Mouse (Mus musculus) liver, embryonic 14.5 days (tissue): ENCODE measurements at regions not wholly inside any gene's neighbourhood (a gene's known extent, or its start where the extent isn't known, plus 50 kb on each side); places are given as distances from the start of the nearest gene placed in this dataset.

Source experiments
- ATAC-seq: fragments of 200-750 bp; cut with Nextera tagmentation; 2 replicates; pipeline ENCODE4 v1.8.0; 2017; ENCODE audit warnings: moderate number of reproducible peaks, mild to moderate bottlenecking, moderate library complexity; ENCODE audit not compliant: insufficient read depth
- DNase-seq, 3 experiments: peaks; one replicate each; pipeline ENCODE4 v3.0.0-alpha.2; 2012 to 2013; ENCODE audit warnings: low read depth in 3 of 3, low spot score in 3 of 3
- H3K27ac ChIP-seq: fragments of 300-500 bp; sonication (generic); 2 replicates; pipeline ENCODE4 v1.5.1; 2014; ENCODE audit warnings: moderate library complexity, mild to moderate bottlenecking, control low read depth, inconsistent platforms
- H3K27me3 ChIP-seq: fragments of 300-500 bp; sonication (generic); 2 replicates; pipeline ENCODE4 v1.6.1; 2014; ENCODE audit warnings: mild to moderate bottlenecking, low read length, moderate library complexity; ENCODE audit not compliant: control insufficient read depth, insufficient read depth
- H3K36me3 ChIP-seq: fragments of 300-500 bp; sonication (generic); replicated peaks from 2 replicates; pipeline ENCODE4 v1.6.1; 2014; ENCODE audit warnings: low read depth; ENCODE audit not compliant: control insufficient read depth, insufficient read depth
- H3K4me1 ChIP-seq, 2 experiments: fragments of 200-500 bp in 1 of 2; fragments of 300-500 bp in 1 of 2; sonication (generic) in 1 of 2; replicated peaks; 2 replicates each; pipeline ENCODE4 v1.6.1; 2012 to 2014; ENCODE audit warnings: antibody characterized with exemption in 1 of 2, inconsistent platforms in 1 of 2, low read length in 1 of 2; ENCODE audit not compliant: control insufficient read depth in 2 of 2, insufficient read depth in 2 of 2
- H3K4me2 ChIP-seq: fragments of 300-500 bp; sonication (generic); 2 replicates; pipeline ENCODE4 v1.6.1; 2014; ENCODE audit warnings: low read depth, mild to moderate bottlenecking, control low read depth, moderate library complexity
- H3K4me3 ChIP-seq, 2 experiments: fragments of 200-500 bp in 1 of 2; fragments of 300-500 bp in 1 of 2; sonication (generic) in 1 of 2; 2 replicates each; pipeline ENCODE4 v1.5.1; 2012 to 2014; ENCODE audit warnings: low read depth in 2 of 2, low read length in 2 of 2, mild to moderate bottlenecking in 2 of 2, control low read depth in 1 of 2, inconsistent platforms in 1 of 2, moderate library complexity in 1 of 2; ENCODE audit not compliant: insufficient read depth in 1 of 2
- H3K9ac ChIP-seq: fragments of 300-500 bp; sonication (generic); replicated peaks from 2 replicates; pipeline ENCODE4 v1.6.1; 2014; ENCODE audit warnings: mild to moderate bottlenecking, control low read depth, moderate library complexity
- H3K9me3 ChIP-seq: fragments of 300-500 bp; sonication (generic); 2 replicates; pipeline ENCODE4 v1.6.1; 2016; ENCODE audit warnings: low read length, mixed read lengths; ENCODE audit not compliant: control insufficient read depth
- CTCF ChIP-seq: IDR thresholded peaks from 2 replicates; pipeline ENCODE4 v1.5.1; 2016; ENCODE audit warnings: antibody characterized with exemption, low read depth, control low read depth
- EP300 ChIP-seq: IDR thresholded peaks from 2 replicates; pipeline ENCODE4 v1.6.1; 2016; ENCODE audit warnings: antibody characterized with exemption, low read depth
- WGBS: fragments of 180-500 bp; shearing (Covaris S2); extraction: QIAGEN DNeasy Blood & Tissue Kit; methylation state at CpG from one replicate; pipeline ENCODE4 v1.1.7; 2014; ENCODE audit not compliant: insufficient replicate concordance; 5-methylcytosine and 5-hydroxymethylcytosine counted together

DNA sequence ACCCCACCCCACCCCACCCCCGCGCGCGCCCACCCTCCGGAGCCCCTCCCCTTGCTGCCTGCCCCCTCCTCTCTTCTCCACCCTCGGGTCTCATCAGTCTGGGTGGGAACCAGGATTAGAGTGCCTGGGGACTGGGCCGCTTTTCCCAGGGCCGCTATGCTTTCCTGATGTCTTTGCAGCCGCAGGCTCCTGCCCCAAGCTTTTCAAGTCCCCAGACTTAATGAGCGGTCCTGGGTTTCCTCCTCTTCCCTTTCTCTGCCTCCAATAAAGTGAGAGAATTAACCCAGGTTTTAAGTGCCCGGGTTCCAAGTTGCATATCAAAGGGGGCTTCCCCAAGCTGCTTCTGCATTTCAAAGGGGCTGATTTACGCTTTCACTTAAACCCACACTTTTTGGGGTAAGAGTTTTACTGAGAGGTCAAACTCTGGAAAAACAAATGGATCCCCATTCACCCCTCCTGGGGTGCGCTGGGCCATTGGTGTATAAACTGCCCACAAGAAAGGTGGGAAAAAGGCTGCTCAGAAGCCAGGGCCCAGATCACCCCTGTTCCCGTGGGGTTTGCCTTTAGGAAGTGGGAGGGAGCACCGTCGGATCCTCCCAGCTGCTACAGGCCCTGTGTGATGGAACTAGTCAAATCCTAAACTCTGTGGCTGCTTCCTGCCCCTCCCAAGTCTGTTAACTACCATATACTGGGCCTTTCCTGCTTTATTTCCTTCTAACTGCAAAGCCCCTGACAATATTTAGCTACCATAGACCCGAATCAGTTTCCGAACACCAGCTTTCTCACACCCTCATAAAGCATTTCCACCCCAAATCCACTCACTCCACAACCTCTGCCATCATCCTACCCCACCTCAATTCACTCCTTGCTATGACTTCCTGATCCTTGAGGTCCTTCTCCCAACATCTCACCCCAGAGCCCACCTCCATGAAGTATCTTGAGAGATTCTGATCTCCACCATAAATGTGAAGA is 89.4 kb downstream of the Zfp36l1 start:
- TF ChIP-seq CTCF (no peak), EP300 (no peak)
- no peaks in the 10 kb centered on the region for H3K36me3 ChIP-seq
- peaks cover 0 to 3% of the 10 kb centered on the region in 2 experiments; a peak in 1 of 4 replicates for H3K4me1 ChIP-seq
- no peak overlapping the region for H3K9ac ChIP-seq
- 27% methylated on average over 18 of the region's 18 CpGs for WGBS
- H3K4me2 ChIP-seq: no peak overlapping the region
- DNase-seq: no peak
- ATAC-seq: no peak
- no peak overlapping the region for H3K4me3 ChIP-seq
- no peak overlapping the region for H3K27ac ChIP-seq
- H3K9me3 ChIP-seq: no peaks in the 10 kb centered on the region
- no peaks in the 10 kb centered on the region; the same call in 1 of the 2 replicates for H3K27me3 ChIP-seq

- H3K36me3 ChIP-seq: no peaks in the 10 kb centered on the region
- DNase-seq (no peak), ATAC-seq (no peak)
- no peak overlapping the region for H3K4me2 ChIP-seq
- no peak overlapping the region for H3K9ac ChIP-seq
- no peaks in the 10 kb centered on the region for H3K9me3 ChIP-seq
- WGBS: 23% methylated on average over 18 of the region's 18 CpGs
- no peak overlapping the region for H3K4me3 ChIP-seq
- H3K27me3 ChIP-seq: no peaks in the 10 kb centered on the region; the same call in 1 of the 2 replicates
- H3K27ac ChIP-seq: no peak overlapping the region
- H3K4me1 ChIP-seq: peaks cover 0 to 3% of the 10 kb centered on the region in 2 experiments; a peak in 1 of 4 replicates
- TF ChIP-seq CTCF (no peak), EP300 (no peak)
Observed at GRCm38 (mm10) chr12:80022181-80023106, 90.4 kb downstream of the Zfp36l1 start.

DNA sequence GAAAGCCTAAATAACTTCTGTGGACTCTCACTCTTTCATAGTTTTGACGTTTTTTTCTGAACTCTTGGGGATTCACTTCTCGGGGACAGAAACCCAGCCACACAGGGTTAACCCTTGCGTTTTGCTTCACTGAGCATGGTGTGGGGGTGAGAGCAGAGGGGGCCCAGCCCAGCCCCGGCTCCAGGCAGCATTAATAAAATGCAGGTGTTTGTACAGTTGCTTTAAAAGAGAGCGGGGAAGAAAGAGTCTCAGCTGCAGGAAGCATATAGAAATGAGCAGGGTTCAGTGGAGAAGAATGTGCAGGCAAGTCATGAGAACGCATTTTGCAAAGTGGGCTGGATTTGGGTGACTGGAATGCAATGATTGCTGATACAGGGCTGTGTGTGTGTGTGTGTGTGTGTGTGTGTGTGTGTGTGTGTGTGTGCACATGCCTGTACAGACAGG is 91.8 kb downstream of the Zfp36l1 start:
- Histone ChIP-seq H3K27me3 (no peaks in the 10 kb centered on the region; the same call in 1 of the 2 replicates), H3K27ac (no peak overlapping the region), H3K4me1 (peaks cover 0 to 4% of the 10 kb centered on the region in 2 experiments; a peak in 1 of 4 replicates), H3K4me3 (no peak overlapping the region), H3K9me3 (no peaks in the 10 kb centered on the region), H3K4me2 (no peak overlapping the region), H3K9ac (no peak overlapping the region), H3K36me3 (no peaks in the 10 kb centered on the region)
- ATAC-seq: no peak
- 59% methylated on average over 6 of the region's 6 CpGs for WGBS
- no peak for TF ChIP-seq EP300
- TF ChIP-seq CTCF: no peak
- no peak for DNase-seq

DNA sequence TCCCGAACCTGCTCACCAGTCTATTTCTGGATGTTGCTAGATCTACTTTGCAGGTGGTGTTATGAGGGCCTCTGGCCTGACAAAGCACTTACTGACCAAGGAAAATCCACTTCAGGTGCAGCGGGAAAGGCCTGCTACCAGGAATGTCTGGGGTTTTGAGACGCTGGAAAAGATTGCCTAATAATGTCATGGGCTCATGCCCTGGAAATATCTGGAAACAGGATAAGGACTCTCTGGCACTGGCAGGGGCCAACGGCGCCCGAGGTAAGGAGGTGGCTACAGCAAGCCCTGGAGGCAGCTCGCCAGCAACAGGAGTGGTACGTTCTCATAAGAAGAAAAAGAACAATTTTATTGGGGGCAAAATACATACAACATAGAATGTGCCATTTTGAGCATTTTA is 94.7 kb downstream of the Zfp36l1 start:
- Histone ChIP-seq H3K36me3 (no peaks in the 10 kb centered on the region), H3K9me3 (no peaks in the 10 kb centered on the region), H3K9ac (no peak overlapping the region), H3K27me3 (no peaks in the 10 kb centered on the region; the same call in 1 of the 2 replicates), H3K4me3 (no peak overlapping the region), H3K4me2 (no peak overlapping the region), H3K4me1 (peaks cover 0 to 13% of the 10 kb centered on the region in 2 experiments; a peak in 3 of 4 replicates), H3K27ac (no peak overlapping the region)
- WGBS: 84% methylated on average over 8 of the region's 8 CpGs
- no peak for DNase-seq
- TF ChIP-seq CTCF (no peak), EP300 (no peak)
- ATAC-seq: no peak
